Mouse (Mus musculus): ENCODE data around the gene BC005537. TPM values are rescaled to one million over a fixed set of nuclear protein-coding genes. Genes with fewer than 3 reads are reported as not detected.

BC005537 gene
- polyA plus RNA-seq, 1 experiment from 2014 or later: 11.1 TPM

DNA sequence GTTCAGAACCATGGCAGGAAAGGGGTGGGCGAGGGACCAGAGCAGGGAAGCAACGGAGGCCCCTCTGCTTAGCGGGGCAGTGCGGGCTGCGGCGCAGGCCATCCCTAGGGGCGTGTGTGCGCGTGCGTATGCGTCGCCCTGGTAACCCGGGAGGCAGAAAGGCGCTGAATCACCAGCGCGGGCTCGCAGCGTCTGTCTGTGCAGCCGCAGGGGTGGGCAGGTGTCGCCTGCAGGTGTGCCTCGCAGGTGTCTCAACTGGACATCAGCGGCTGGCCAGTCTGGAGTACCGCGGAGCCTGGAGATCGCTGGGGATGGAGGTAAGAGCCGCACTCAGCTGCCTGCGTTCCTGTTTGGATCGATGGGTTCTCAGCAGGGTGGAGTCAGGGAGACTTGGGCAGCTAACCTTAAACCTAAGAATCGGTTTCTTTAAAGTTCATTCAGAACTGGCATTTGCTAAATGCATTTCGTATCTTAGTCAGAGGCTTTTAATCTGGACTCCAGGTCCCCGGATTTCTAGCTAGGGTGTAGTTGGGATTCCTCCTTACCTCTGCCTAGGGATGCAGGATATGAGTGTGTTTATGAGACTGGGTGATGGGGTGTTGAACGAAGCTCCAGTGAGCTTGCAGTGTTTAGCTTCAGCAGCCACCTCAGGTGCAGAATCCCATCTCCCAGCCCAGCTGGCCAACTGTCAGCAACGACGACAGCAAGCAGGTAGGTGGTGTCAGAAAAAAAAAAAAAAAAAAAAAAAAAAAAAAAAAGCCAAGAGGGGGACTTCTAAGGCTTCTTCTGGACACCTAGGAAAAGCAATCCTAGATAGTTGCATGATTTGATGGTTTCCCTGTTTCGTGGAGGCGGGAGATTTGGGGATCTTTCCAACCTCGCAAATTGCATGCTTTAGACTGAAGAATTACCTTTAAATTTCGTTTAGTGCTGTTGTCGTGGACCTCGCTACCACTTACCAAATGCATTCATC lies 43.8 kb downstream of the BC005537 start, which contains the start of gene D130043K22Rik:
TSS of gene D130043K22Rik (plus strand) at position 153 of the 973 bp plus-strand sequence.
- no peak within 1 kb of the TSS for H3K27ac ChIP-seq (replicated peaks)
- peak within 1 kb of the TSS; percentile 33 for H3K4me3 ChIP-seq (ENCODE audit: low read depth, low read length)
- H3K9ac ChIP-seq (ENCODE audit: low read length): peak within 1 kb of the TSS; percentile 31
- no peaks in the 10 kb centered on the region for H3K9me3 ChIP-seq (ENCODE audit: control insufficient read depth, low read length)
- no peaks in the 10 kb centered on the region for H3K36me3 ChIP-seq (ENCODE audit: control insufficient read depth, insufficient read depth, low read length)
- whole genome bisulfite sequencing: 15% methylated on average over 40 of the region's 40 CpGs
- DNase-seq (ENCODE audit: low spot score): peak; percentile 61
- no peaks in the 10 kb centered on the region for H3K27me3 ChIP-seq (ENCODE audit: control insufficient read depth, insufficient read depth, low read length)
- peak; percentile 78 for ATAC-seq (ENCODE audit: low FRiP score, low TSS enrichment)
- H3K4me2 ChIP-seq (replicated peaks; ENCODE audit: low read depth): peak within 1 kb of the TSS; percentile 71
- no peak for TF ChIP-seq EP300 (optimal IDR thresholded peaks at IDR 0.05)
- no peak for TF ChIP-seq CTCF (IDR thresholded peaks at IDR 0.05; ENCODE audit: low read depth)
- H3K4me1 ChIP-seq (replicated peaks; ENCODE audit: control insufficient read depth, insufficient read depth): no peaks in the 10 kb centered on the region

DNA sequence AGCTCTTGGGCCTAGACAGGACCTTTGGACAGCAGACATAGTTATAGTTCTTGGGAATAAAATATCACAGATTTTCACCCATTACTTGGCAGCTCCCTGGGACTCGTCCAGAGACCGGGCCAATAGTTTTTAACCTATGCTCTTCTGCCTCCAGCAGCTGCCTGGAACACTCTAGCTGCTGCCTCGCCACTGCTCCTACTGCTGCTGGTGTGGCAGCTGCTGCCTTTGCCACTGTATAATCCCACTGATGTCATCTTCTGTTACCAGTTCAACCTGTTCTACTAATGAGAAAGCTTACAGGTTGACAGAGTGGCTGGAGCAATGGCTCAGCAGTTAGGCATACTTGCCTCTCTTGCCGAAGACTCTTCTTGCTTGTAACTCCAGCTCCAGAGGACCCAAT lies 47.9 kb downstream of the BC005537 start:
- Histone ChIP-seq H3K4me1 (replicated peaks; ENCODE audit: control insufficient read depth, insufficient read depth) (no peaks in the 10 kb centered on the region), H3K4me2 (replicated peaks; ENCODE audit: low read depth) (no peak overlapping the region), H3K9ac (ENCODE audit: low read length) (no peak overlapping the region), H3K4me3 (ENCODE audit: low read depth, low read length) (no peak overlapping the region), H3K27me3 (ENCODE audit: control insufficient read depth, insufficient read depth, low read length) (no peaks in the 10 kb centered on the region), H3K9me3 (ENCODE audit: control insufficient read depth, low read length) (no peaks in the 10 kb centered on the region), H3K27ac (replicated peaks) (peak overlapping the region; percentile 45; the same call in 1 of the 2 replicates), H3K36me3 (ENCODE audit: control insufficient read depth, insufficient read depth, low read length) (no peaks in the 10 kb centered on the region)
- DNase-seq (ENCODE audit: low spot score): peak; percentile 32
- TF ChIP-seq EP300 (optimal IDR thresholded peaks at IDR 0.05) (no peak), CTCF (IDR thresholded peaks at IDR 0.05; ENCODE audit: low read depth) (no peak)
- peak; percentile 86 for ATAC-seq (ENCODE audit: low FRiP score, low TSS enrichment)
- WGBS: 62% methylated on average over 4 of the region's 4 CpGs

DNA sequence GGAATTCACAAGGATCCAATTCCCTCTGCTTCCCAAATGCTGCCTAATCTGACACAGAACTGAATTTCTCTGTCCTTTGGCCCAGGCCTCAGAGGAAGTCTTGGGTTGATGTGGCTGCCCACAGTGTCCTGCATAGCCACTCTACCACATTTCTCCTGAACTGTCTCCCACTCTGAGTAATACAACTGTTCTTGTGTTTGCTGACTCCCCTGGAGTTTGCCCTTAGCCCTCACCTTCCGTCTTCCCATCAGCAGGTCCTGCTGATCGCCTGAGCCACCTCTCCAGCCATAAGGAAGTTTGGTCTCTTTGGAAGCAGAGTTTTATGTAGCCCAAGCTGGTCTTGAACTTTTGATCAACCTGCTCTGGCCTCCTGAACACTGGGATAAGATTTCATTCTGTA lies 50.5 kb downstream of the BC005537 start:
- DNase-seq (ENCODE audit: low spot score) (no peak), ATAC-seq (ENCODE audit: low FRiP score, low TSS enrichment) (no peak)
- Histone ChIP-seq H3K4me1 (replicated peaks; ENCODE audit: control insufficient read depth, insufficient read depth) (no peaks in the 10 kb centered on the region), H3K36me3 (ENCODE audit: control insufficient read depth, insufficient read depth, low read length) (no peaks in the 10 kb centered on the region), H3K4me2 (replicated peaks; ENCODE audit: low read depth) (no peak overlapping the region), H3K9me3 (ENCODE audit: control insufficient read depth, low read length) (no peaks in the 10 kb centered on the region), H3K9ac (ENCODE audit: low read length) (no peak overlapping the region), H3K27me3 (ENCODE audit: control insufficient read depth, insufficient read depth, low read length) (no peaks in the 10 kb centered on the region), H3K4me3 (ENCODE audit: low read depth, low read length) (no peak overlapping the region), H3K27ac (replicated peaks) (no peak overlapping the region)
- TF ChIP-seq EP300 (optimal IDR thresholded peaks at IDR 0.05) (no peak), CTCF (IDR thresholded peaks at IDR 0.05; ENCODE audit: low read depth) (no peak)
- WGBS: 84% methylated on average over 2 of the region's 2 CpGs

DNA sequence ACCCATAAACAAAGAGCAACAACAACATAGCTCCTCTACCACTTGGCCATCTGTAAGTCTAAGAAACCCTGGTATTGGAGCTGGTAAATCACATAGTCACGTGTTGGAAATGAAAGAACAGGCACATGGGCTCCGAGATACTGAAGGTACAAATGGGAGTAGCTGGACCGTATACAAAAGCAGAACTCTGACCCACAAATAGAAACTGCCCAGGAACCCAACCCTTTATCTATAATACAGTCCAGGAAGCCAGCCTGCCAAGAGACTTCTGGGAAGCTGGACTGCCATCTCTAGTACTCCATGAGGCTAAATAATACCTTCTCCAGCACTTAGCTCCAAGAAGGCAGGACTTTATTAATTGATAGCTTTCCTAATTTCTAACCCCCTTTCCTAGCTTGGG lies 51.1 kb downstream of the BC005537 start:
- H3K4me2 ChIP-seq (replicated peaks; ENCODE audit: low read depth): no peak overlapping the region
- H3K27ac ChIP-seq (replicated peaks): no peak overlapping the region
- no peaks in the 10 kb centered on the region for H3K36me3 ChIP-seq (ENCODE audit: control insufficient read depth, insufficient read depth, low read length)
- H3K27me3 ChIP-seq (ENCODE audit: control insufficient read depth, insufficient read depth, low read length): no peaks in the 10 kb centered on the region
- no peak for DNase-seq (ENCODE audit: low spot score)
- H3K9ac ChIP-seq (ENCODE audit: low read length): no peak overlapping the region
- H3K9me3 ChIP-seq (ENCODE audit: control insufficient read depth, low read length): no peaks in the 10 kb centered on the region
- no peaks in the 10 kb centered on the region for H3K4me1 ChIP-seq (replicated peaks; ENCODE audit: control insufficient read depth, insufficient read depth)
- 68% methylated on average over 3 of the region's 3 CpGs for WGBS
- ATAC-seq (ENCODE audit: low FRiP score, low TSS enrichment): peak; percentile 84
- H3K4me3 ChIP-seq (ENCODE audit: low read depth, low read length): no peak overlapping the region
- TF ChIP-seq CTCF (IDR thresholded peaks at IDR 0.05; ENCODE audit: low read depth): no peak

DNA sequence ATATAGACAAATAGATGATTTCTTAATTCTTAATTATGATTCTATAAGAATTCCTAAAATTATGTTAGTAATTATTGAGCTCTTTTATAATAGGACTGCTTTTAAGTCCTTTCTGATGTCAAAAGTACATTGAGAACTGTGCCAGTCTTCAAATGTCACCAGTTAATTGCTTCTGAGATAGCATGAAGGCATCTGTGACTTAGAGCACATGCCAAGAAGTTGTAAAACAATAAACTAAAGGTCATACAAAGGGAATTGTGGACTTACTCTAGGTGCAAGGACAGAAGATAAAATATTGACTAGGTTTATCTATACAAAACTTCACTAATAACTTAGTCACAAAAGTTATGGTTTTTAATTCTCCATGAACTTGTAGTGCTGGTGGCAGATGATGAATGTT lies 57.7 kb downstream of the BC005537 start:
- H3K4me2 ChIP-seq (replicated peaks; ENCODE audit: low read depth): no peak overlapping the region
- no peaks in the 10 kb centered on the region for H3K4me1 ChIP-seq (replicated peaks; ENCODE audit: control insufficient read depth, insufficient read depth)
- no peaks in the 10 kb centered on the region for H3K9me3 ChIP-seq (ENCODE audit: control insufficient read depth, low read length)
- DNase-seq (ENCODE audit: low spot score): no peak
- H3K4me3 ChIP-seq (ENCODE audit: low read depth, low read length): no peak overlapping the region
- no peak for ATAC-seq (ENCODE audit: low FRiP score, low TSS enrichment)
- H3K27ac ChIP-seq (replicated peaks): no peak overlapping the region
- H3K9ac ChIP-seq (ENCODE audit: low read length): no peak overlapping the region
- H3K36me3 ChIP-seq (ENCODE audit: control insufficient read depth, insufficient read depth, low read length): no peaks in the 10 kb centered on the region
- H3K27me3 ChIP-seq (ENCODE audit: control insufficient read depth, insufficient read depth, low read length): no peaks in the 10 kb centered on the region
- TF ChIP-seq CTCF (IDR thresholded peaks at IDR 0.05; ENCODE audit: low read depth) (no peak), EP300 (optimal IDR thresholded peaks at IDR 0.05) (no peak)

DNA sequence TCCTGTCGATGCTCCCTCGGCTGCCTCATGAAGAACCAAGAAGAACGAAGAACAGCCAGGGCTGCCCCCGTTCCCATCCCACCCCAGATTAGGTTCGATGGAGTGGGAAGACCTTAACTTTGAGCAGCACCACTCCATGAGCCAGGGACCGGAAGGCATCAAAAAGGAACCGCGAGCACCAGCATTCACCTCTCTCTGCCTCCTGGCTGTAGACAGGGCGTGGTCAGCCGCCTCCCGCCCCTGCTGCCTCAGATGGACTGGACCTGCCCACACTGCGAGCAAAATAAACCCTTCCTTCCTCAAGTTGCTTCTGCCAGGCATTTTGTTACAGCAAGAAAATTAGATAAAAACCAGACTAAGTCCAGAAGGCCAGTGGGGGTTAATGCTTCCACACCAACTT lies 59.6 kb downstream of the BC005537 start:
- TF ChIP-seq CTCF (IDR thresholded peaks at IDR 0.05; ENCODE audit: low read depth) (no peak), EP300 (optimal IDR thresholded peaks at IDR 0.05) (no peak)
- Histone ChIP-seq H3K4me1 (replicated peaks; ENCODE audit: control insufficient read depth, insufficient read depth) (no peaks in the 10 kb centered on the region), H3K36me3 (ENCODE audit: control insufficient read depth, insufficient read depth, low read length) (no peaks in the 10 kb centered on the region), H3K4me2 (replicated peaks; ENCODE audit: low read depth) (no peak overlapping the region), H3K27ac (replicated peaks) (no peak overlapping the region), H3K27me3 (ENCODE audit: control insufficient read depth, insufficient read depth, low read length) (no peaks in the 10 kb centered on the region), H3K4me3 (ENCODE audit: low read depth, low read length) (no peak overlapping the region), H3K9ac (ENCODE audit: low read length) (no peak overlapping the region), H3K9me3 (ENCODE audit: control insufficient read depth, low read length) (no peaks in the 10 kb centered on the region)
- ATAC-seq (ENCODE audit: low FRiP score, low TSS enrichment) (no peak), DNase-seq (ENCODE audit: low spot score) (no peak)
- WGBS: 74% methylated on average over 12 of the region's 12 CpGs

Data from stomach, postnatal 0 days (tissue).